Mouse (Mus musculus) heart, embryonic 16.5 days (tissue): ENCODE data around the gene Abi3. TPM values are rescaled to one million over a fixed set of nuclear protein-coding genes. Genes with fewer than 3 reads are reported as not detected.

Source experiments
- ATAC-seq: fragments of 200-750 bp; cut with Nextera tagmentation; replicated peaks from 2 replicates; pipeline ENCODE4 v1.8.0; 2017; ENCODE audit warnings: moderate number of reproducible peaks; ENCODE audit not compliant: insufficient read depth, low FRiP score; ENCODE audit errors: extremely low read depth
- H3K27ac ChIP-seq: fragments of 300-500 bp; sonication (generic); 2 replicates; pipeline ENCODE4 v1.5.1; 2014; ENCODE audit warnings: mild to moderate bottlenecking, low read length, control low read depth, moderate library complexity
- H3K27me3 ChIP-seq: fragments of 300-500 bp; sonication (generic); 2 replicates; pipeline ENCODE4 v1.6.1; 2014; ENCODE audit warnings: low read length, mixed read lengths; ENCODE audit not compliant: control insufficient read depth, insufficient read depth
- H3K36me3 ChIP-seq: fragments of 300-500 bp; sonication (generic); 2 replicates; pipeline ENCODE4 v1.6.1; 2014; ENCODE audit not compliant: control insufficient read depth, insufficient read depth
- H3K4me1 ChIP-seq: fragments of 300-500 bp; sonication (generic); 2 replicates; pipeline ENCODE4 v1.6.1; 2014; ENCODE audit warnings: low read length, mixed read lengths; ENCODE audit not compliant: control insufficient read depth, insufficient read depth
- H3K4me2 ChIP-seq: fragments of 300-500 bp; sonication (generic); 2 replicates; pipeline ENCODE4 v1.6.1; 2014; ENCODE audit warnings: low read depth, mild to moderate bottlenecking, control low read depth, low read length
- H3K4me3 ChIP-seq: fragments of 300-500 bp; sonication (generic); 2 replicates; pipeline ENCODE4 v1.5.1; 2014; ENCODE audit warnings: mild to moderate bottlenecking, control low read depth, low read length
- H3K9ac ChIP-seq: fragments of 300-500 bp; sonication (generic); 2 replicates; pipeline ENCODE4 v1.6.1; 2014; ENCODE audit warnings: low read length, control low read depth
- H3K9me3 ChIP-seq: fragments of 300-500 bp; sonication (generic); replicated peaks from 2 replicates; pipeline ENCODE4 v1.6.1; 2016; ENCODE audit warnings: low read length; ENCODE audit not compliant: control insufficient read depth
- WGBS: fragments of 180-500 bp; shearing (Covaris S2); extraction: QIAGEN DNeasy Blood & Tissue Kit; methylation state at CpG from one replicate; pipeline ENCODE4 v1.1.7; 2014; 5-methylcytosine and 5-hydroxymethylcytosine counted together
- polyA plus RNA-seq: library from polyadenylated mRNA; unstranded; fragments of >200 nt; fragmentation: Nextera tagmentation; extraction: Ambion mirVana; gene quantifications from 2 replicates; pipeline ENCODE4 v1.2.1, GENCODE M21; 2015

The Abi3 gene
- polyA plus RNA-seq, 1 experiment from 2014 or later: 28.0 TPM

DNA sequence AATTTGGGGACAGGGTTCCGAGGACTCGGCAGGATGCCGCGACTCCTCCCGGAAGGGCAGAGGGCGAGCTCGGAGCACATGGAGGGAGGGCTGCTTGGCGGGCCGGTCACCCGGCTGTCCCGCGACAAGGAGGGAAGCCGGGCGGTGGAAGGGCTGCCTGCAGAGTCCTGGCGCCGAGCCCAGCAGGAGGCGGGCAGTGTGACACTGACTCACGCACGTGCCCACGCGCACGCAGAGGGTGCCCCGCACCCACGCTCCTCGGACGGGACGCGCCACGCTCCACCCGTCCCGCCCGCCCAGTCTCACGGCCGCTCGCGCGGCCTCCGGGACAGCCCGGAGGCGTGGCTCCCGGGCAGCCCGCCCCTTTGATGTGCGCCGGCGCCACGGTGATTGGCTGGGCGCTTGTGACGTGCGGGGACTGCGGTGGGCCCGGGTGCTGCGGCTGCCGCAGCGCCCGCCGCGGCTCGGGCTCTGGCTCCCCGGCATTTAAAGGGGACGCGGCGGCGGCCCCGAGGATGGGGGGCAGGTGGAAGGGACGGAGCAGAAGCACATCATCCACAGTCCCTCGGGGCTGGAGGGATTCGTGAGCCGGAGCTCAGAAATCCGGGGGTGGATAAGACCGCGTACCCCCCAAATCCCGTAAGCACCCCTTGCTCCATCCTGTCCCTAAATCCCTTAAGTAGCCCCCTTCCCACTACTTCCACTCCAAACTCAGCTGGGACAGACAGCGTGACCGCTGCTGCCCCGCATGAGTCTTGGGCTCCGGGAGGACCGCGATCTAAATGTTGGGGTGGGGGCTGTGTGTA is 18.0 kb downstream of the Abi3 start, which contains the start of gene Phospho1:
Gene Phospho1, plus strand, starts transcription at position 429 of the 806 bp plus-strand sequence.
- peaks cover 20% of the 10 kb centered on the region for H3K4me1 ChIP-seq
- H3K27ac ChIP-seq: peak within 1 kb of the TSS; percentile 74
- H3K9me3 ChIP-seq: no peaks in the 10 kb centered on the region
- under 1% methylated on average over 76 of the region's 78 CpGs for WGBS
- peaks cover 9% of the 10 kb centered on the region for H3K27me3 ChIP-seq
- peak within 1 kb of the TSS; percentile 73 for H3K9ac ChIP-seq
- peak within 1 kb of the TSS; percentile 63 for H3K4me3 ChIP-seq
- peak within 1 kb of the TSS; percentile 79 for H3K4me2 ChIP-seq
- no peaks in the 10 kb centered on the region for H3K36me3 ChIP-seq
- peak; percentile 95 for ATAC-seq

DNA sequence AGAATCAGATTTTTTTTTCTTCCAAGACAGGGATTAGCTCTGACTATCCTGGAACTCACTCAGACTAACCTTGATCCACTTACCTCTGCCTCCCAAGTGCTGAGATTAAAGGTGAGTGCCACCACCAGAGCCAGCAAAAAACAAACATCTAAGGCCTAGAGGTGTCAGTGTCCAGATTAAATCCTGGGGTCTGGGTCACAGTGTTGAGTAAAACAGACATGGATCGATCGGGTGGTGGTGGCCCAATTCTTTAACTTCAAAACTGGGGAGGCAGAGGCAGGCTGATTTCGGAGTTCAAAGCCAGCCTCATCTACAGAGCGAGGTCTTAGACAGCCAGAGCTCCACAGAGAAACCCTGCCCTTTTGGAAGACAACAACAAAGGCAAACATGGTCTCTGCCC is 19.8 kb downstream of the Abi3 start:
- H3K36me3 ChIP-seq: no peaks in the 10 kb centered on the region
- no peaks in the 10 kb centered on the region for H3K9me3 ChIP-seq
- H3K9ac ChIP-seq: no peak overlapping the region
- H3K27ac ChIP-seq: no peak overlapping the region
- no peak overlapping the region for H3K4me2 ChIP-seq
- peaks cover 20% of the 10 kb centered on the region for H3K4me1 ChIP-seq
- WGBS: 92% methylated on average over 4 of the region's 4 CpGs
- no peak overlapping the region for H3K4me3 ChIP-seq
- H3K27me3 ChIP-seq: no peaks in the 10 kb centered on the region
- no peak for ATAC-seq

DNA sequence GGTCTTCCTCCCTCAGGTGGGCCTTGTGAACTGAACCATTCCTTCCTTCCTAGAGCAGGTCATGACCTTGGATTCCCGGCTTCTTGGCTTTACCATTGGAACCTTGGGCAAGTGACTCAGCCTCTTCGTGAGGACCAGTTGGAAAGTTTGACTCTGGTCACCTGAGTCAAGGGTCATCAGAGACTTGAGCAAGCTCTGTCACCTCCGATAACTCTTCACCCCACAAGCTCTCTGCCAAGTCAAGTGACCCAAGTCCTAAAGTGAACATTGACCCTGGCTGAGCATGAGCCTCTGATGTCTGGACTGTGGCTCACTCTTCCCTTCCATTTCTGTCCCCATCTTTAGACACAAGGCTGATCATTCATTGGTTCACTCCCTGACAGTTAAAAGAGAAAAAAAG is 20.8 kb downstream of the Abi3 start:
- peaks cover 12% of the 10 kb centered on the region for H3K4me1 ChIP-seq
- H3K9me3 ChIP-seq: no peaks in the 10 kb centered on the region
- no peak for ATAC-seq
- no peak overlapping the region for H3K27ac ChIP-seq
- no peak overlapping the region for H3K4me2 ChIP-seq
- no peaks in the 10 kb centered on the region for H3K36me3 ChIP-seq
- H3K9ac ChIP-seq: no peak overlapping the region
- no peaks in the 10 kb centered on the region for H3K27me3 ChIP-seq
- 89% methylated on average over 3 of the region's 3 CpGs for WGBS
- no peak overlapping the region for H3K4me3 ChIP-seq

DNA sequence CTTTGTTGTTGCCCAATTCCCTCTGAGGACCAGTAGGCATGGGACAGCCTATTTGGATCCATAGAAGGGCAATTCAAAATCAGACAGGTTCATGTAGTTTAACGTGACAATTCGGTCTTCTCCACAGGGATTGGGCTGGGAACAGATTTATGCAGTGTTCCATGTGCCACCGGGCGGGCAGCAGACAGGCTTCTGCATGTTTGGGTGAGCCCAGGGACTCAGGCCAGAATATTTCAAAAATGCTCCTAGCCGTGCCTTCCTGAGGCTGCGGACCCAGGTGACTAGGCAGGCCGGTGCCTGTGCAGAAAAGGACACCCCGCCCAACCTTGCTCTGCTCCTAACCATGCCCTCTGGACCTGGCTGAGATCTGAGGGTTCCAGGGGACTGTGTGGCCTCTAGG is 23.1 kb downstream of the Abi3 start:
- ATAC-seq: no peak
- 84% methylated on average over 8 of the region's 8 CpGs for WGBS

GRCm38 (mm10) chr11:95815412-95815811 is 26.9 kb downstream of the Abi3 start:
- Histone ChIP-seq H3K4me3 (no peak overlapping the region), H3K4me2 (no peak overlapping the region), H3K9me3 (no peaks in the 10 kb centered on the region), H3K36me3 (no peaks in the 10 kb centered on the region), H3K4me1 (no peaks in the 10 kb centered on the region), H3K27me3 (no peaks in the 10 kb centered on the region), H3K27ac (no peak overlapping the region), H3K9ac (no peak overlapping the region)
- no peak for ATAC-seq
- 73% methylated on average over 9 of the region's 9 CpGs for WGBS

More for the DNA sequence above, 23.1 kb downstream of the Abi3 start:
- Histone ChIP-seq H3K9me3 (no peaks in the 10 kb centered on the region), H3K36me3 (no peaks in the 10 kb centered on the region), H3K27me3 (no peaks in the 10 kb centered on the region), H3K9ac (no peak overlapping the region), H3K27ac (no peak overlapping the region), H3K4me2 (no peak overlapping the region), H3K4me1 (peaks cover 3% of the 10 kb centered on the region; the same call in 1 of the 2 replicates), H3K4me3 (no peak overlapping the region)

DNA sequence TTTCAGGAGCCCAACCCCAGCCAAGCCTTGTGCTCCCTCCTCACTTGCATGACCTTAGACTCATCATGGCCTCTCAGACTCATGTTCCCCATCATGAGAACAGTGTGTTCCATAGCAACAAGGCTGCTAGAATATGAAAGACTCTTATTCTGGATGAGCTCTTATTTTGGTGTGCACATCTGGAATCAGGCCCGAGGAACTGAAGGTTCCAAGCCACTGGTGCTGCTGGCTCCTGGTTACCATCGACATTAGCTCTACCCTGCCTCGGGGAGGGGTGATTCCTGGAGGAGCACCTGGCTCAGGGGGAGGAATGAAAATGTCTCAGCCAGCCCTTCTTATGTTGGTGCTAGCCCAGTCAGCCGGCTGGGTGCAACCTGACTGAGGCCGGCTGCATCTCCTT is 27.4 kb downstream of the Abi3 start:
- H3K4me3 ChIP-seq: no peak overlapping the region
- H3K4me2 ChIP-seq: no peak overlapping the region
- H3K9ac ChIP-seq: no peak overlapping the region
- WGBS: 64% methylated on average over 5 of the region's 5 CpGs
- H3K27ac ChIP-seq: no peak overlapping the region
- no peaks in the 10 kb centered on the region for H3K4me1 ChIP-seq
- no peaks in the 10 kb centered on the region for H3K36me3 ChIP-seq
- no peaks in the 10 kb centered on the region for H3K27me3 ChIP-seq
- ATAC-seq: no peak
- H3K9me3 ChIP-seq: no peaks in the 10 kb centered on the region

- no peak for ATAC-seq
- no peak overlapping the region for H3K4me3 ChIP-seq
- H3K4me1 ChIP-seq: no peaks in the 10 kb centered on the region
- no peak overlapping the region for H3K27ac ChIP-seq
- no peaks in the 10 kb centered on the region for H3K27me3 ChIP-seq
- H3K36me3 ChIP-seq: no peaks in the 10 kb centered on the region
- no peak overlapping the region for H3K9ac ChIP-seq
- no peaks in the 10 kb centered on the region for H3K9me3 ChIP-seq
- WGBS: 82% methylated on average over 2 of the region's 2 CpGs
- no peak overlapping the region for H3K4me2 ChIP-seq
Observed at GRCm38 (mm10) chr11:95814101-95814500, 28.2 kb downstream of the Abi3 start.

DNA sequence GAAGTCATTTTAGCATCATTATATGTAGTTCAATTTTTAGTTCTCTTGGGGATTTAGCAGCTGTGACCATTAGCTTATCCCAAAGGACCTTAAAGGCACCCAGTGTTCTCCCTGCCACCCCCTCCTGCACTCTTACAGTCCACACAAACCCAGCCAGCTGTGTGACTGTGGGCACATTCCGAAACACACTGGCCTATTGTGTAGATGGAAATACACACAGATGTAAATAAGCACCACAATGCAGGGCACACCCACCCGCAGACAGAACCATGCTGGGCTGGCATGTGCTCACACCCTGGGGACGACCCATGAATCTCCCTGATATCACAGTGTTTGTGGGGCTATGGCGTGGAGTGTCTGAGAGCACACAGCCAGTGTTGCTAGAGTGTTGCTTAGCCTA is 30.1 kb downstream of the Abi3 start:
- Histone ChIP-seq H3K4me2 (no peak overlapping the region), H3K27ac (no peak overlapping the region), H3K27me3 (no peaks in the 10 kb centered on the region), H3K36me3 (no peaks in the 10 kb centered on the region), H3K4me3 (no peak overlapping the region), H3K9ac (no peak overlapping the region), H3K4me1 (no peaks in the 10 kb centered on the region), H3K9me3 (peaks cover 7% of the 10 kb centered on the region)
- WGBS: 73% methylated on average over 4 of the region's 4 CpGs
- no peak for ATAC-seq

DNA sequence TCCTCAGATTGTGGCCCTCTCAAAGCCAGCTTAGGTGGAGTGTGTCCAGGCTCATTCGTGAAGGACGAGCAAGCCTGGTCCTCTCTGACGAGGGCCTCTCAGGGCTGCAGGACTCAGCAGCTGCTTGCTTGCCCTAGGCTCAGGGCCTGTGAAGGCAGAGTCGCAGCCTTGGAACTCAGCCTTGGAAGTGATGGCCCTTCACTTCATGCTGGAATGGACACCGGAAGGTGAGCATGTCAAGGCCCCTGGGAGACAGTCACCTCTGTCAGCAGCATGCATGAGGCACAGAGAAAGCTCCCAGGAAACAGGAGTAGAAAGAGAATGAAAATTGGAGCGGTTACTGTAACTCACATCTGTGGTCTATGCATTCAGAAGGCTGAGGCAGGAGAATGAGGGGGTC is 30.5 kb downstream of the Abi3 start:
- H3K4me3 ChIP-seq: no peak overlapping the region
- no peak overlapping the region for H3K9ac ChIP-seq
- no peaks in the 10 kb centered on the region for H3K4me1 ChIP-seq
- peaks cover 9% of the 10 kb centered on the region for H3K9me3 ChIP-seq
- no peak overlapping the region for H3K27ac ChIP-seq
- no peak for ATAC-seq
- H3K36me3 ChIP-seq: no peaks in the 10 kb centered on the region
- no peaks in the 10 kb centered on the region for H3K27me3 ChIP-seq
- H3K4me2 ChIP-seq: no peak overlapping the region
- 74% methylated on average over 6 of the region's 6 CpGs for WGBS
